Mouse (Mus musculus): ENCODE data around the gene Sctr.

Gene Sctr

GRCm38 (mm10) chr1:120030474-120030873, 23.8 kb downstream of the Sctr start:
- DNase-seq: peak; percentile 79

- peak; percentile 56 for DNase-seq
These were observed 26.2 kb downstream of the Sctr start for GRCm38 (mm10) chr1:120032804-120033468.

DNA sequence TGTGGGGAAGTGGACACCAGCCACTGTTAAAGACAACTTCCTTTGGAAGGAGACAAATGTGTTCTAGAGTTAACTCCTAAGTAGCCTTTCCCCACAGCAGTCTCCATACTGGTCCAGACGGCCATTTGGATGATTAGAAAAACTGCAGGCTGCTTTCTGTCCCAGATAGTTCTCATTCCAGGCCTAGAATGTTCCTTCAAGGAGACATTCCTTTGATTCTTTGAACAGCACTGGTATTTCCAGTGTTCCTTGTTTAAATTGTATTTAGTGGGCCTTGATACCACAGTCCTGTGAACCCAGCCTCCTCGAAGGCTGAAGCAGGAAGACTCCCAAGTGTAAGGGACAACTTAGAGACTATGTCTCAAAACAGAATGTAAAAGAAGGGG, 26.8 kb downstream of the Sctr start:
- DNase-seq: no peak

DNA sequence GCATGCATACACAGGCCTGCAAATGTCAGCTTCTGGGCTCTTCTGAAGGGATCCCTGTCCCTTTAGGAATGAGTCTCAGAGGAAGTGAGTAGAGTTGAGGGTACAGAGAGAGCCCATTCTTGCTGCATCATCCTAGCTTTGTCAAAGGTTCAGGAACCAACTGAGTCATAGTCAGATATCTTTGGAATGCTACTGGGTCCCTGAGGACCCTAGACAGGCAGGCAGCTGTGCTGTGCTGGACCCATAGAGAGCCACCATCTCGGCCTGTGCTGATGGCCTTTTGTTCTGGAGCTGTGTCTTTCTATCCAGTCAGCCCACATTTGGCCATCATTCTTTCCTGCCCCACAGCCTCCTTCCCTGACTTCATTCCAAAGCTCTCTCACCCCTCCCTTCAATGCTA, 28.1 kb downstream of the Sctr start:
- no peak for DNase-seq

DNA sequence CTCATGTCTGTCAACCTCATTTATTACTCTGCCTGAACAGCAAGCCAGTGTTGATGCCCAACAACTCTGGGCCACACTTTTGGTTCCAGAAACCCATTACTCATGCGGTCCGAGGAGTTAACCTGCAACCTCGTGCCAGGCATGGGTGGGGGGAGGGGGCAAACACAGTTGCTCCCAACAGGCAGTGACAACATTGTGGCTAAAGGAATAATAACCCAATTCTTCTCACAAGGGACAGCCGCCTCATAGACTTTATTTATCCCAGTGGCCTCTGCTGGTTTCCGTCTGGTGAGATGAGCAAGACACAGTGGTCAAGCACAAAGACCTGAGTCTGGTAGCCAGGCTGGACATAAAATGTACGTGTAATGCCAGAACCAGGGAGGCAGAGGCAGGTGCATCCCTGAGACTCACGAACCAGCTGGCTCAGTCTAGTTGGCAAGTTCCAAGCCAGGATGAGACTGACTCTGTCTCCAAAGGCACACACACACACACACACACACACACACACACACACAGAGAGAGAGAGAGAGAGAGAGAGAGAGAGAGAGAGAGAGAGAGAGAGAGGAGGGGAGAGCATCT, 28.9 kb downstream of the Sctr start:
- DNase-seq: no peak

GRCm38 (mm10) chr1:120037021-120037683, 30.5 kb downstream of the Sctr start:
- DNase-seq: no peak

- no peak for DNase-seq
These were observed 31.9 kb downstream of the Sctr start for GRCm38 (mm10) chr1:120038594-120038993.

DNA sequence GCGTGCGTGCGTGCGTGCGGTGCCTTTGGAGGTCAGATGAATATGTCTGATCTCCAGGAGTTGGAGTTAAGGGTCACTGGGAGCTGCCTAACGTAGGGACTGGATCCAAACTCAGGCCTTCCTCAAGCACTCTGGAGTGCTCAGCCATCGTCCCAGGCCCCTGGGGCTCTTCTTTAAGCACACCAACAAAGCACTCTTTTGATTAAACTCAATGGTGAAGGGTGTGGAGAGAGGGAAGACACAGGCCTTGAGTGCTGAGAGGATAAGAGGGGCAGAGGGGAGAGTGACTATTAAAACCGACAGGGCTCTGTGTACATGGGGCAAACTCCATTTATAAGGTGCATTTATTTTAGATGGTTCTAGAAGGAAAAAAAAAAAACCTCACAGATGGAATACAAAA, 35.7 kb downstream of the Sctr start:
- no peak for DNase-seq

- DNase-seq: no peak
These were observed 37.9 kb downstream of the Sctr start for GRCm38 (mm10) chr1:120044584-120044983.

DNA sequence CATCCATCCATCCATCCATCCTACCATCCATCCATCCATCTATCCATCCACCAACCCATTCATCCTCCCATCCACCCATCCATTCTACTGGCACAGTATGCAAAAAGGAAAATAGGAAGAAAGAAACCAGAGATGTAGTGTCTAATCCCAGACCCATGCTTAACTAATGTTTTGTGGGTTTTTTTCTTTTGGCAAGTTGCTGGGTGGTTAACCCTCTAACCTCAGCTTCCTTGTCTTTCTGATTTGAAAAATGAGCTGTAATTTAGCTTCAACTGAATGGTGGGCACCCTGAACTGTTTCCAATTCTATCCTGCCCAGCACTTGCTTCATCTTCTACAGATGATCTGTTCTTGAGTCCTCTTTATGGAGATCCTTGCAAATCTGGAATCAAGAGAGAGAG, 40.6 kb downstream of the Sctr start:
- no peak for DNase-seq

DNA sequence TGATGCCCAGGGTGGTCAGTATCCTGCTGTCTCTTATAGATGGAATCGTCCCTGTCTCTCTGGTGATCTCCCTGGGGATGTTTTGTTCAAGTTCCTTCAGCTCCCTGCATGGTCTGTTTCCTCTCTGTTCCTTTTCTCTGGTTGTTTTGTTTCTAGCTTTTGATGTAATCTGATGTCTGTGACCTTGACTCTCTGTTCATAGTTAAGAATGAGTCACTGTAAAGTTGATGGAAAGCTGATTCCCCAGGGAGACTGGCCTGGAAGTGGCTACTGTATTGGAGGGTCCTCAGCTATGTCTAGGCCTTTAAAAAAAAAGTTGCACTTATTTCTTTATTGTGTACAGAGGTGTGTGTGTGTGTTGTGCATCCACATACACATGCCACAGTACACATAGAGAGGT, 44.4 kb downstream of the Sctr start:
- DNase-seq: no peak

GRCm38 (mm10) chr1:120054997-120055396, 48.3 kb downstream of the Sctr start:
- DNase-seq: no peak

DNA sequence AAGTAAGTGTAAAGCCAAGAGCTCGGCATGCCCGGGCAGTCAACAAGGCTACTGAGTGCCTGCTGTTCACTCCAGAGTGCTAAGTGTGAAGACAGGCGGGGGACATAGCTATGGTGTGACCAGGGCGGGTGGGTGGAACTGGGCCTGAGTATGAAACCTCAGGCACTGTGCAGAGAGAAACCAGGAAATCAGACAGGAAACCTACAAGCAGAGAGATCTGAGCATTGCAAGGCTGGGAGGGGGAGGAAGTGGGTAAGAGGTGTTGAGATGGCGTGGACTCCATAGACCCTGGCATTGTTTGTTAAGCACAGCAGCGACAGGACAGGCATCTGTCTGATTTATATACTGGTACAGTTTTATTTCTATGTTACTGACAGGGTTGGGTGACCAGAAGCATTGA, 48.8 kb downstream of the Sctr start:
- no peak for DNase-seq

DNA sequence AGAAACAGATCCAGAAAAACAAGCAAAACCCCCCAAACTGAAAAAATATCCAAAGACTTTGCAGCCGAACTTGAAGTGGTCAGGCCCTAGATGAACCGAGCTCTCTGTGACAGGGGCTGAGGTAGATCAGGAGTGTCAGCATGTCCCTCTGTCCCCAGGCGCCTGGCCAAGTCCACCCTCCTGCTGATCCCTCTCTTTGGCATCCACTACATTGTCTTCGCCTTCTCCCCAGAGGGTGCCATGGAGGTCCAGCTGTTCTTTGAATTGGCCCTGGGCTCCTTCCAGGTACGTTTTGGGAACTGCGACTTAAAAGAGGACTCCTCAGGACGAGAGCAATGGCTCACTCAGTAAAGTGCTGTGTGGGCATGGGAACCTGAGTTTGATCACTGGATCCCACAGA, 49.5 kb downstream of the Sctr start:
- DNase-seq: peak; percentile 42

- DNase-seq: no peak
These were observed 50.4 kb downstream of the Sctr start for GRCm38 (mm10) chr1:120057044-120057443.

DNA sequence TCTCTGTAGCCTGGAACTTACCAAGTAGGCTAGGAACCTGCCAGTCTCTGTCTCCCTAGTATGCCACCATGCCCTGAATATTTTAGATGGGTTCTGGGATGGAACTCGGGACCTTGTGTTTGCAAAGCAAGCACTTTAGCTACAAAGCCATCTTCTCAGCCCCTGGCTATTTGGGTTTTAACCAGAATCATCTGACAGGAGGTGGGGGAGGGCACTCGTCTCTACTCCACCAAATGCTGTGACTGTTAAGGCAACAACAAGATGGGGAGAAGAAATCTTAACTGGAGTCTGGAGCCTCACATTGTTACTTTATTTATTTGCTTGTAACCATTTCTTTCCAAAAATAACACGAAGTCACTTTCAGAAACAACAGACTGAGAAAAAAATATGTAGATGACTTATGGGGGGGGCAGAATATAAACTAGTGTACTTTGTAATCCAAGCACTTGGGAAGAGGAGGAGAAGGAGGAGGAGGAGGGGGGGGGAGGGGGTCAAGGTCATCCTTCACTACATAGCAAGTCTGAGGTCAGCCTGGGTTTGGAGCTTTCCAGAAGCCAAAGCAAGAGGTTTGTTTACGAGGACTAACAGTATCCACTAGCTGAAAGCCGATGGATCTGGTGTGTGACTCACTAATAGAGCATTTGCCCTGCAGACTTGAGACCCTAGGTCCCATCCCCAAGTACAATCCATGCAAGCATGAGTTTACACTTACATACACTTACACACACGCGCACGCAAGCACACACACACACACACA, 51.2 kb downstream of the Sctr start:
- DNase-seq: no peak

- DNase-seq: no peak
These were observed 54.0 kb downstream of the Sctr start for GRCm38 (mm10) chr1:120060687-120061086.

DNA sequence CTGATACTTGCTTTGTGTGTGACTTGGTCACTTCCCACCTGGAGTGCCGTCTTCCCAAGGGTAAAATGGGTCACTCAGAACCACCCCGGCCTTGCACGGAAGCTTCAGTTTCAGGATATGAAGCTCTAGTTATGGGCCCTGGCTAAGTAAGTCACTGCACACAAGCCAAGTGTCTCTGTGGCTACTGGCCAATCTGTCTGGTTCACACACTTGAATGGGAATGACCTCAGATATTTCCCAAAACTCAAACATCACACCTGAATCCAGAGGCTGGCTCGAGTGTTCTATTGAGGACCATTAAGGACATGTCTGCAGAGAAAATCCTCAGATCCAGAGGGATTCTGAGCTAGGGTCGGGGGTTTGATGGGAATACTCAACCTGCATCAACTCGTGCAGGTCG, 55.5 kb downstream of the Sctr start:
- DNase-seq: no peak

DNA sequence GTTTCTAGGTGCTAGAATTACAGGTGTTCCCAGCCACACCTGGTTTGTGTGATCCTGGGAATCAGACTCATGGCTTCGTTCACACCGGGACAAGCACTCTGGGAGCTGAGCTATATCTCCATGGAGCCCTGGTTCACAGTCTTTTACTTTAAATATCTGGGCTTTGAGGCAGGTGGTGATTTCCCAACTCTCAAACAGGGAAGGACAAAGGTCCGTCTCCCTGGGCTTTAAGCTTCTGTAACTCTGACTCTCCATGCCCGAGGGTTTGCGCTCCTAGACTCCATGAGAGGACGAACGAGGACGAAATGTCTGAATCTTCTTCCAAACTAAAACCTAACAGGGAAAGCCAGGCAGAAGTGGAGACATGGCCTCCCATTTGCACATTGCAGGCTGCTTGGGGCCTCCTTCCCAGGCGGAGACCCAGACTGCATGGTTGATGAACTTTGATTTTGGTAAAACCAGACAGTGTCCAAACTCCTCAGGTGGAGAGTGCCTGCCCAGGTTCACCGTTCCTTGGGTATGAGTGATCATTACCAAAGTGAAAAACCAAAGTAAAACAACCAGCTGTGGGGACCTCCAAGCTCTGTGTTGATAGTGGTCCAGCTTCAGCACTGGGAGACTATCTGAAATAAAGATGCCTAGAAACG, 57.5 kb downstream of the Sctr start:
- no peak for DNase-seq

DNA sequence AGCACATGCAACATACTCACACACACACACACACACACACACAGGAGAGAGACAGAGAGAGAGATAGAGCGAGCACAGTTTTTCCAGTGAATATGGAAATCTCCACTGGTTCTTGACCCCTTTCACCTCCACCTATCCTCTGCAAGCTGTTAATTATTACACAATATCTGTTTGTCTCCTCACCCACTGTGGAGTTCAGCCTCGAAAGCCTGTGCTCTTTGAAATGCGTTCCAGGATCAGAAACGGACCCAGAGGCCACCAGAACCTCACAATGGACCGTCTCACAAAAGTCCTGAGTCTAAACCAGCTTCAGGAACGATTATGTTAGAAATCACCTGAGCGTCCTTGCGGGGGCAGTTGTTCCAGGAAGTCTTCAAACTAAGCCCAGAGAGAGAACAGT, 59.5 kb downstream of the Sctr start:
- DNase-seq: no peak

DNA sequence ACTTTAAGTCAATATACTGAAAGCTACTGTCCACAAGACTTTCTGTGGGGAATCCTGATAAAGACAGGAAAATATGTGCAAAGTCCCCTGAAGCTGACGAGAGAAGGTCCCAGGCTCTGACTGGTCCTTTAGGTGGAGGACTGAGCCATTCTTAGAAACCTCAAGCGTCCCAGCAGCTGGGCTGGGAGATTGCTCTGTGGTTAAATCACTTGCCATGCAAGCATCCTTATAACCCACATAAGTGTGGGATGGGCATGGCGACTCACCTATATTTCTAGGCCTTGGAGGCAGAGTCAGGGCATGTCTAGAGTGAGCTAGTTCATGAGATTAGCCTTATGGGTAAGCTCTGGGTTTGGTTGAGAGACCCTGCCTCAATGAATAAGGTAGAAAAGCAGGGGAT, 59.9 kb downstream of the Sctr start:
- DNase-seq: no peak

DNA sequence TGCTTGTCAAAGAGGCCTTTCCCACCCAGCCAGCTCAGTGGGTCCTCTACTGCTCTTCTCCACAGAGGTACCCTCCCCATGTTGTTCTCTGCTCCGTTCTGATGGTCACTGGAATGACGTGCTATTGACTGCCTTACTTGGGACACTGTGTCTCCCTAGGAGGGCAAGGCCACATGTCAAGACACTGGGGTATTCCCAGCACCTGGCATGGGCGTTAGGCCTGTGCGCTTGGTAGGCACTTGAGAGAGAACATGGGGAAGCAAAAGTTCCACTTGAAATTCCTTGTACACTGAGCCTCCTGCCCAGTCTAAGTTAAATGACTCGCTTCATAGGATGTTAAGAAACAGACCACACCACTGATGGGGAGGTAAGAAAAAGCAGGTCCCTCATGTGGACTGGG, 62.4 kb downstream of the Sctr start:
- DNase-seq: no peak

DNA sequence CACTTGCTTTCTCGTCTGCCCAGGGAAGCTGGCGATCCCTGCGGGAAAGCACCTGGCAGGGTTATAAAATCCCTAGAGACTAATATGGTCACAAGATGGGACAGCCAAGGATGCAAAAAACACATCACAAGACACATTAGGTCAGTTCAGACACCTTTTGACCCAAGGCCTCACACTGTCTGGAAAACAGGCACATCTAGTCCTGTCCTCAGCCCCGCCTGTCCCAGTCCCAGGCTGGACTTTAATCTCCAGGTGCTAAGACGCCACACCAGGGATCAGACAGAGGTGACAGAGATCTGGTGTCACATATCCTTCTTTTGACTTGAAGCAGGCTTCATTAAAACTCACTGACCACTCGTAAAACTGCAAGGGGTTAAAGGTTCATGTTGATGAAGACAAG, 63.5 kb downstream of the Sctr start:
- DNase-seq: no peak
